29 mouse cellular contexts compared by ENCODE assay signal in the genomic region with DNA sequence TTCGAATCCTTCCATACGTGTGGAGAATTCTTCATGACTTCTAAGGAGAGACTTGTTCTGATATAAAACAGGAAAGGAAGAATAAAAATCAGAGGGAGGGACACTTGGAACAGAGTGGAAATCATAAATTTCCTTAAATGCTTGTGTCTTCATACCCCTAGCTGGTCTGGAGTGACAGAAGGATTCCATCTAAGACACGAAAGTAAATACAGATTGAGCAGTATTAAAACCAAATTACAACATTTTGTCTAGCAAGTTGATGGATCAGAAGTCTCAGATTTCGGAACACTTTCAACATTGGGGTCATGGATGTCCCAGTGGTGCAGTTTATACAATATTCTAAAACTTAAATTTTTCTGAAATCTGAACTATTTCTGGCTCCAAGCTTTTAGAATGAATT.
DNase-seq lines count a peak whose midpoint lies in the region; ATAC-seq and TF ChIP-seq lines count a peak whose summit lies in the region.
"Had no signal": no experiment of that assay in that cellular context is flagged by ENCODE, and none has a peak within 500 bp of the region (broad histone marks: within the 10 kb centered on the region; RNA-seq: fewer than 3 reads in every experiment).

No protein-coding gene starts in this region.

- no peaks in the 10 kb centered on the region for H3K27me3 ChIP-seq in embryonic facial prominence, embryonic 14.5 days (replicated peaks; ENCODE audit: control insufficient read depth, insufficient read depth, low read length)
- no peaks in the 10 kb centered on the region for H3K27me3 ChIP-seq in embryonic facial prominence, embryonic 10.5 days (replicated peaks; ENCODE audit: low read depth, poor library complexity, severe bottlenecking)
- no peaks in the 10 kb centered on the region for H3K27me3 ChIP-seq in lung, embryonic 14.5 days (ENCODE audit: insufficient read depth, low read length)
- H3K27me3 ChIP-seq in midbrain, embryonic 11.5 days (ENCODE audit: control insufficient read depth, insufficient read depth, low read length), result no peaks in the 10 kb centered on the region
- H3K27me3 ChIP-seq in midbrain, embryonic 10.5 days (ENCODE audit: low read depth, poor library complexity, severe bottlenecking), result no peaks in the 10 kb centered on the region
- H3K27me3 ChIP-seq: CH12.LX; embryonic facial prominence, embryonic 12.5 days; embryonic facial prominence, embryonic 15.5 days; forebrain, embryonic 12.5 days had no signal

- no peak overlapping the region for H3K4me2 ChIP-seq in embryonic facial prominence, embryonic 14.5 days (ENCODE audit: low read depth, low read length)
- H3K4me2 ChIP-seq in lung, embryonic 14.5 days, result no peak overlapping the region
- H3K4me2 ChIP-seq in midbrain, embryonic 11.5 days, result no peak overlapping the region
- H3K4me2 ChIP-seq: embryonic facial prominence, embryonic 12.5 days; embryonic facial prominence, embryonic 15.5 days; forebrain, embryonic 12.5 days had no signal

- H3K9ac ChIP-seq in embryonic facial prominence, embryonic 14.5 days (ENCODE audit: low read depth, low read length), result no peak overlapping the region
- no peak overlapping the region for H3K9ac ChIP-seq in lung, embryonic 14.5 days
- no peak overlapping the region for H3K9ac ChIP-seq in midbrain, embryonic 11.5 days (ENCODE audit: low read length)
- H3K9ac ChIP-seq: embryonic facial prominence, embryonic 12.5 days; embryonic facial prominence, embryonic 15.5 days; forebrain, embryonic 12.5 days had no signal

- no peaks in the 10 kb centered on the region for H3K9me3 ChIP-seq in embryonic facial prominence, embryonic 14.5 days (ENCODE audit: control insufficient read depth, low read length)
- no peaks in the 10 kb centered on the region for H3K9me3 ChIP-seq in embryonic facial prominence, embryonic 10.5 days
- no peaks in the 10 kb centered on the region for H3K9me3 ChIP-seq in lung, embryonic 14.5 days (ENCODE audit: low read depth, low read length)
- H3K9me3 ChIP-seq in midbrain, embryonic 11.5 days (ENCODE audit: control insufficient read depth, low read length), result no peaks in the 10 kb centered on the region
- H3K9me3 ChIP-seq in midbrain, embryonic 10.5 days (replicated peaks), result no peaks in the 10 kb centered on the region
- H3K9me3 ChIP-seq: embryonic facial prominence, embryonic 12.5 days; embryonic facial prominence, embryonic 15.5 days; forebrain, embryonic 10.5 days; forebrain, embryonic 12.5 days; G1E had no signal

- H3K4me3 ChIP-seq in embryonic facial prominence, embryonic 14.5 days (ENCODE audit: low read depth, low read length), result no peak overlapping the region
- no peak overlapping the region for H3K4me3 ChIP-seq in embryonic facial prominence, embryonic 10.5 days
- H3K4me3 ChIP-seq in lung, embryonic 14.5 days (ENCODE audit: low read depth, low read length), result no peak overlapping the region
- no peak overlapping the region for H3K4me3 ChIP-seq in midbrain, embryonic 11.5 days (ENCODE audit: low read depth, low read length)
- H3K4me3 ChIP-seq in midbrain, embryonic 10.5 days, result no peak overlapping the region
- H3K4me3 ChIP-seq: embryonic facial prominence, embryonic 12.5 days; embryonic facial prominence, embryonic 15.5 days; erythroblast, embryonic 14.5 days; forebrain, embryonic 10.5 days; forebrain, embryonic 12.5 days had no signal

- H3K27ac ChIP-seq in embryonic facial prominence, embryonic 14.5 days (replicated peaks; ENCODE audit: low read depth, low read length), result no peak overlapping the region
- H3K27ac ChIP-seq in embryonic facial prominence, embryonic 10.5 days (replicated peaks), result no peak overlapping the region
- no peak overlapping the region for H3K27ac ChIP-seq in lung, embryonic 14.5 days (ENCODE audit: low read depth)
- no peak overlapping the region for H3K27ac ChIP-seq in midbrain, embryonic 11.5 days (ENCODE audit: low read depth, low read length)
- no peak overlapping the region for H3K27ac ChIP-seq in midbrain, embryonic 10.5 days (replicated peaks)
- H3K27ac ChIP-seq: embryonic facial prominence, embryonic 12.5 days; embryonic facial prominence, embryonic 15.5 days; forebrain, embryonic 10.5 days; forebrain, embryonic 12.5 days had no signal

- no peak for ATAC-seq in embryonic facial prominence, embryonic 14.5 days (ENCODE audit: low read depth)
- no peak for ATAC-seq in lung, embryonic 14.5 days (ENCODE audit: insufficient read depth)
- no peak for ATAC-seq in midbrain, embryonic 11.5 days (ENCODE audit: low FRiP score)
- ATAC-seq: activated CD4-positive, CD25-positive, alpha-beta regulatory T cell, adult 4 months; CD4-positive, CD25-positive, alpha-beta regulatory T cell, adult 4 months; forebrain, embryonic 14.5 days; forebrain, embryonic 16.5 days; Patski had no signal

- DNase-seq in embryonic facial prominence, embryonic 14.5 days (ENCODE audit: low spot score), result peak; percentile 10
- no peak for DNase-seq in embryonic facial prominence, embryonic 10.5 days (ENCODE audit: low spot score)
- DNase-seq in lung, embryonic 14.5 days, result peak; percentile 6
- no peak for DNase-seq in lung, adult 18-20 months
- peak; percentile 56 for DNase-seq in midbrain, embryonic 11.5 days (ENCODE audit: low spot score, missing footprints)
- DNase-seq in midbrain, embryonic 10.5 days (ENCODE audit: low spot score), result no peak
- DNase-seq: adrenal gland, adult 8-10 months; adrenal gland, postnatal 14 days; adrenal gland, postnatal 36 days; B cell, adult 2 months; cerebellum, adult 11 months; cerebellum, adult 18-20 months; cerebellum, adult 8-10 months; cerebellum, adult 9-11 months; cerebellum, postnatal 14 days; cerebellum, postnatal 36 days; embryo, embryonic 11 days had no signal

- 64% methylated on average over 4 of the region's 4 CpGs for WGBS in embryonic facial prominence, embryonic 14.5 days
- WGBS in embryonic facial prominence, embryonic 10.5 days, result 89% methylated on average over 4 of the region's 4 CpGs
- WGBS in lung, embryonic 14.5 days, result 57% methylated on average over 4 of the region's 4 CpGs
- WGBS in midbrain, embryonic 11.5 days, result 88% methylated on average over 4 of the region's 4 CpGs
- WGBS in midbrain, embryonic 10.5 days, result 86% methylated on average over 4 of the region's 4 CpGs

- H3K4me1 ChIP-seq in embryonic facial prominence, embryonic 14.5 days (ENCODE audit: control insufficient read depth, insufficient read depth, low read length), result no peaks in the 10 kb centered on the region
- no peaks in the 10 kb centered on the region for H3K4me1 ChIP-seq in embryonic facial prominence, embryonic 10.5 days
- H3K4me1 ChIP-seq in lung, embryonic 14.5 days (ENCODE audit: insufficient read depth), result no peaks in the 10 kb centered on the region
- H3K4me1 ChIP-seq in midbrain, embryonic 11.5 days (ENCODE audit: control insufficient read depth, insufficient read depth, low read length), result no peaks in the 10 kb centered on the region
- no peaks in the 10 kb centered on the region for H3K4me1 ChIP-seq in midbrain, embryonic 10.5 days
- H3K4me1 ChIP-seq: embryonic facial prominence, embryonic 12.5 days; embryonic facial prominence, embryonic 15.5 days; forebrain, embryonic 10.5 days; forebrain, embryonic 12.5 days had no signal

- TF ChIP-seq CTCF in lung, embryonic 14.5 days (IDR thresholded peaks at IDR 0.05; ENCODE audit: low read depth), result no peak

- no peaks in the 10 kb centered on the region for H3K36me3 ChIP-seq in embryonic facial prominence, embryonic 14.5 days (ENCODE audit: control insufficient read depth, insufficient read depth, low read length)
- no peaks in the 10 kb centered on the region for H3K36me3 ChIP-seq in embryonic facial prominence, embryonic 10.5 days (replicated peaks)
- H3K36me3 ChIP-seq in lung, embryonic 14.5 days (ENCODE audit: insufficient read depth), result no peaks in the 10 kb centered on the region
- no peaks in the 10 kb centered on the region for H3K36me3 ChIP-seq in midbrain, embryonic 11.5 days (ENCODE audit: control insufficient read depth, insufficient read depth, low read length)
- no peaks in the 10 kb centered on the region for H3K36me3 ChIP-seq in midbrain, embryonic 10.5 days
- H3K36me3 ChIP-seq: embryonic facial prominence, embryonic 12.5 days; embryonic facial prominence, embryonic 15.5 days; forebrain, embryonic 10.5 days; forebrain, embryonic 12.5 days; G1E had no signal

Comparison
In these comparisons a context has a peak if more than half of its experiments do, and no peak if none do; other contexts are left out.
1. DNase-seq: peak in embryonic facial prominence, embryonic 14.5 days (single experiment), lung, embryonic 14.5 days (single experiment) and midbrain, embryonic 11.5 days (single experiment); none in embryonic facial prominence, embryonic 10.5 days (single experiment), lung, adult 18-20 months (0 of 2) and midbrain, embryonic 10.5 days (single experiment).